ENCODE assay signal across 8 mouse cellular contexts in genomic region chr14:61138727-61139067, GRCm38 (mm10). TPM values are rescaled to one million over a fixed set of nuclear protein-coding genes. Genes with fewer than 3 reads are reported as not detected.
DNase-seq lines count a peak whose midpoint lies in the region; ATAC-seq and TF ChIP-seq lines count a peak whose summit lies in the region.

No protein-coding gene starts in this region.

- no peak for TF ChIP-seq CTCF in liver, postnatal 0 days (IDR thresholded peaks at IDR 0.05; ENCODE audit: low read depth)

- H3K4me3 ChIP-seq in heart, embryonic 12.5 days: peak overlapping the region; percentile 55
- peak overlapping the region; percentile 47 to 58 for H3K4me3 ChIP-seq in ES-E14 (ENCODE audit: insufficient read depth in 1 of 2, low read depth in 1 of 2, low read length in 2 of 2, poor library complexity in 1 of 2, severe bottlenecking in 1 of 2)
- H3K4me3 ChIP-seq in hindbrain, embryonic 11.5 days (ENCODE audit: low read depth, low read length): peak overlapping the region; percentile 41
- H3K4me3 ChIP-seq in liver, postnatal 0 days (ENCODE audit: low read depth, low read length): peak overlapping the region; percentile 24; the same call in 1 of the 2 replicates

- 27% methylated on average over 8 of the region's 8 CpGs for WGBS in heart, embryonic 12.5 days
- WGBS in hindbrain, embryonic 11.5 days: 21% methylated on average over 8 of the region's 8 CpGs
- WGBS in liver, postnatal 0 days (ENCODE audit: insufficient replicate concordance): 30% methylated on average over 8 of the region's 8 CpGs

- peaks cover 11% of the 10 kb centered on the region for H3K27me3 ChIP-seq in heart, embryonic 12.5 days (replicated peaks)
- no peaks in the 10 kb centered on the region for H3K27me3 ChIP-seq in hindbrain, embryonic 11.5 days (ENCODE audit: control insufficient read depth, insufficient read depth, low read length)
- 0 out of 2 replicates have a peak, but pooled peaks cover 7% of the 10 kb centered on the region for H3K27me3 ChIP-seq in liver, postnatal 0 days (ENCODE audit: insufficient read depth, low read length)

- no peak for DNase-seq in heart, postnatal 4 days
- no peak for DNase-seq in ES-E14 (ENCODE audit: low read depth, low spot score)
- no peak for DNase-seq in hindbrain, embryonic 11.5 days (ENCODE audit: low spot score)
- no peak for DNase-seq in liver, postnatal 0 days
- no peak for DNase-seq in urinary bladder, postnatal 14 days (ENCODE audit: low spot score)
- DNase-seq in gastrocnemius, postnatal 10 days: no peak
- no peak for DNase-seq in kidney, postnatal 25 days

- TF ChIP-seq EP300 in liver, postnatal 0 days (IDR thresholded peaks at IDR 0.05; ENCODE audit: low read depth): no peak

- H3K9me3 ChIP-seq in heart, embryonic 12.5 days (replicated peaks): no peaks in the 10 kb centered on the region
- no peaks in the 10 kb centered on the region for H3K9me3 ChIP-seq in ES-E14 (ENCODE audit: control insufficient read depth, insufficient read depth, low read depth, low read length)
- no peaks in the 10 kb centered on the region for H3K9me3 ChIP-seq in hindbrain, embryonic 11.5 days (ENCODE audit: control insufficient read depth, low read length)
- H3K9me3 ChIP-seq in liver, postnatal 0 days (ENCODE audit: low read length): no peaks in the 10 kb centered on the region

- H3K9ac ChIP-seq in heart, embryonic 12.5 days: peak overlapping the region; percentile 75
- peak overlapping the region; percentile 23; the same call in 1 of the 2 replicates for H3K9ac ChIP-seq in ES-E14 (ENCODE audit: insufficient read depth, low read depth, low read length, poor library complexity, severe bottlenecking)
- peak overlapping the region; percentile 58 for H3K9ac ChIP-seq in hindbrain, embryonic 11.5 days (ENCODE audit: low read depth, low read length)
- no peak overlapping the region for H3K9ac ChIP-seq in liver, postnatal 0 days (replicated peaks)

- H3K4me2 ChIP-seq in heart, embryonic 12.5 days: peak overlapping the region; percentile 79
- H3K4me2 ChIP-seq in hindbrain, embryonic 11.5 days (replicated peaks; ENCODE audit: low read depth, low read length): peak overlapping the region; percentile 60
- H3K4me2 ChIP-seq in liver, postnatal 0 days (ENCODE audit: low read depth, low read length): peak overlapping the region; percentile 59

- in situ Hi-C loops in ES-E14 (cut with MboI; ENCODE audit: low sequenced_read_pairs in 2 of 2, unreplicated experiment in 2 of 2): no loop called here

- H3K36me3 ChIP-seq in heart, embryonic 12.5 days: no peaks in the 10 kb centered on the region
- no peaks in the 10 kb centered on the region for H3K36me3 ChIP-seq in ES-E14 (ENCODE audit: control insufficient read depth, insufficient read depth, low read length, poor library complexity, severe bottlenecking)
- no peaks in the 10 kb centered on the region for H3K36me3 ChIP-seq in hindbrain, embryonic 11.5 days (ENCODE audit: control insufficient read depth, insufficient read depth, low read length)
- H3K36me3 ChIP-seq in liver, postnatal 0 days (replicated peaks; ENCODE audit: insufficient read depth, low read length): no peaks in the 10 kb centered on the region

- H3K27ac ChIP-seq in heart, embryonic 12.5 days (ENCODE audit: poor library complexity, severe bottlenecking): no peak overlapping the region
- H3K27ac ChIP-seq in ES-E14 (ENCODE audit: insufficient read depth, low read depth, low read length, poor library complexity, severe bottlenecking): no peak overlapping the region
- H3K27ac ChIP-seq in hindbrain, embryonic 11.5 days (ENCODE audit: low read depth, low read length): no peak overlapping the region
- H3K27ac ChIP-seq in liver, postnatal 0 days (ENCODE audit: low read depth): no peak overlapping the region

- ATAC-seq in heart, embryonic 12.5 days (ENCODE audit: insufficient number of reproducible peaks, low FRiP score): no peak
- peak; percentile 17; the same call in 1 of the 2 replicates for ATAC-seq in hindbrain, embryonic 11.5 days (ENCODE audit: low FRiP score)
- ATAC-seq in liver, postnatal 0 days: no peak

- H3K4me1 ChIP-seq in heart, embryonic 12.5 days (replicated peaks): 0 out of 2 replicates have a peak, but pooled peaks cover 4% of the 10 kb centered on the region
- H3K4me1 ChIP-seq in ES-E14 (ENCODE audit: control insufficient read depth in 2 of 2, insufficient read depth in 2 of 2, low read length in 2 of 2, poor library complexity in 1 of 2): peaks cover 6 to 15% of the 10 kb centered on the region in 2 experiments; a peak in 2 of 4 replicates
- H3K4me1 ChIP-seq in hindbrain, embryonic 11.5 days (replicated peaks; ENCODE audit: control insufficient read depth, insufficient read depth, low read length): no peaks in the 10 kb centered on the region
- no peaks in the 10 kb centered on the region for H3K4me1 ChIP-seq in liver, postnatal 0 days (ENCODE audit: insufficient read depth)

TF ChIP-seq in ES-E14, 5 proteins besides CTCF, POLR2A, EP300 and RAD21:
- no peak for TF ChIP-seq HCFC1 (IDR thresholded peaks at IDR 0.05; ENCODE audit: borderline replicate concordance, insufficient read depth, low read length)
- no peak for TF ChIP-seq MAFK (IDR thresholded peaks at IDR 0.05; ENCODE audit: insufficient read depth, low read depth, low read length)
- no peak for TF ChIP-seq ZNF384 (IDR thresholded peaks at IDR 0.05; ENCODE audit: low read depth, low read length)

RNA-seq across cellular contexts. Expression of gene Sacs, which starts 0.4 kb away (rescaled TPM):
- 6.3 and 6.6 TPM in 2 replicates for polyA plus RNA-seq in heart, embryonic 12.5 days (2016; fragmentation: Nextera tagmentation; extraction: Ambion mirVana)
- total RNA-seq in heart, postnatal 4 days (2021): 10 to 100 TPM; 37.0 to 39.3 TPM
- total RNA-seq in ES-E14 (2012; rRNA removed): 8.3 and 13.8 TPM in 2 replicates
- 5.8 and 8.3 TPM in 2 replicates for polyA plus RNA-seq in hindbrain, embryonic 11.5 days (2014; fragmentation: Nextera tagmentation; extraction: Ambion mirVana)
- 0.33 and 0.43 TPM in 2 replicates for polyA plus RNA-seq in liver, postnatal 0 days (2015; fragmentation: Nextera tagmentation; extraction: Ambion mirVana)
- 10 to 100 TPM; 33.4 to 39.3 TPM for total RNA-seq in gastrocnemius, postnatal 10 days (2021)
